Mouse (Mus musculus) heart, adult 2 months (tissue): ENCODE data around the gene Eif4enif1.
"Not testable (repeated sequence)": the region's sequence is repeated elsewhere in the genome, so short reads cannot be mapped to it uniquely, and the experiment has no call there.

ENCODE experiments used
- CTCF ChIP-seq: fragments of 200-600 bp; IDR thresholded peaks from 2 replicates; pipeline ENCODE4 v1.8.1; 2022; ENCODE audit warnings: antibody characterized with exemption, mild to moderate bottlenecking, moderate library complexity
- POLR2A ChIP-seq: fragments of 200-500 bp; IDR thresholded peaks from 2 replicates; pipeline ENCODE4 v1.6.1; 2011; ENCODE audit warnings: mild to moderate bottlenecking, low read depth, low read length, control low read depth; ENCODE audit not compliant: insufficient read depth

- not testable (repeated sequence) for TF ChIP-seq CTCF, POLR2A
Measured at GRCm38 (mm10) chr11:3180510-3181160, 21.6 kb upstream of the Eif4enif1 start.
